ENCODE assay signal across 15 mouse cellular contexts in the genomic region with DNA sequence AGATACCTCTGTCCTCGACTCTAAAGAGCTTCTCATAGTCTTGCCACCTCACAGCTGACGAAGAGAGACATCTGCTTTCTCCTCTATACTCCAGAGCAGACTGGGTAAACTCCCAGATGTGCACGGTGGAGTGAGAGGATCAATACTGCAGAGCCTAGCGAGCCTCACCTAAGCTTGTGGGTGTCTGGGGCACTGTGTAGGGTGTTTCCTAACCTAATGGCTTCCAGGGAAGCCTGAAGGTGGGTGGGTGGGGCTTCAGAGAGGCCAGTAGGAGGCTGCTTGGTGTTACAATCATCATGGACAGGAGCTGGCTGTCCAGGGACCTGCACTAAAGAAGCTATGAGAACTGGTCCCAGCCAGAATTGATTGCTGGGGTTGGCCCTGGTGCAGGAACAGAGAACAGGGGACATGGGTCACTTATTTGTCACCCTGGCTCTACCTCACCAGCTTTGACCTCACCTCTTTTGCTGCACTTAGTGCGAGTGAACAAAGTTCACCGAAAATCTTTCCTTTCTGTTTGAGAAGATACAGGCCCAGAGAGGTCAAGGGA. TPM values are rescaled to one million over a fixed set of nuclear protein-coding genes. Genes with fewer than 3 reads are reported as not detected.
DNase-seq lines count a peak whose midpoint lies in the region; ATAC-seq lines count a peak whose summit lies in the region.
"Had no signal": no experiment of that assay in that cellular context is flagged by ENCODE, and none has a peak within 500 bp of the region (broad histone marks: within the 10 kb centered on the region; RNA-seq: fewer than 3 reads in every experiment).

No protein-coding gene starts in this region.

- H3K9me3 ChIP-seq in heart, embryonic 10.5 days, result no peaks in the 10 kb centered on the region
- no peaks in the 10 kb centered on the region for H3K9me3 ChIP-seq in liver, embryonic 12.5 days (replicated peaks)
- H3K9me3 ChIP-seq in liver, embryonic 11.5 days (ENCODE audit: control insufficient read depth, low read length), result no peaks in the 10 kb centered on the region
- no peaks in the 10 kb centered on the region for H3K9me3 ChIP-seq in intestine, embryonic 16.5 days (ENCODE audit: control insufficient read depth, low read length)
- H3K9me3 ChIP-seq in neural tube, embryonic 13.5 days, result no peaks in the 10 kb centered on the region

- H3K27me3 ChIP-seq in heart, embryonic 10.5 days (ENCODE audit: insufficient read depth, poor library complexity, severe bottlenecking), result peaks cover 100% of the 10 kb centered on the region
- peaks cover 91% of the 10 kb centered on the region for H3K27me3 ChIP-seq in liver, embryonic 12.5 days (replicated peaks)
- peaks cover 37% of the 10 kb centered on the region for H3K27me3 ChIP-seq in liver, embryonic 11.5 days (replicated peaks; ENCODE audit: control insufficient read depth, insufficient read depth, low read length)
- no peaks in the 10 kb centered on the region; the same call in 1 of the 2 replicates for H3K27me3 ChIP-seq in intestine, embryonic 16.5 days (replicated peaks; ENCODE audit: control insufficient read depth, insufficient read depth, low read length)
- peaks cover 19% of the 10 kb centered on the region for H3K27me3 ChIP-seq in neural tube, embryonic 13.5 days
- H3K27me3 ChIP-seq: CH12.LX had no signal

- DNase-seq in heart, embryonic 10.5 days (ENCODE audit: low spot score), result no peak
- no peak for DNase-seq in heart, adult 9 months (ENCODE audit: low spot score in 2 of 2)
- no peak for DNase-seq in liver, embryonic 11.5 days (ENCODE audit: low spot score)
- no peak for DNase-seq in layer of hippocampus, postnatal 36 days
- DNase-seq in left cerebral cortex, adult 18-20 months (ENCODE audit: low spot score in 2 of 2), result no peak
- DNase-seq: cerebellum, adult 9-11 months; embryo, embryonic 11 days; thymus, postnatal 25 days had no signal

- H3K4me1 ChIP-seq in heart, embryonic 10.5 days, result peaks cover 57% of the 10 kb centered on the region
- peaks cover 41% of the 10 kb centered on the region for H3K4me1 ChIP-seq in liver, embryonic 12.5 days
- peaks cover 26% of the 10 kb centered on the region for H3K4me1 ChIP-seq in liver, embryonic 11.5 days (replicated peaks; ENCODE audit: control insufficient read depth, insufficient read depth, low read length)
- H3K4me1 ChIP-seq in intestine, embryonic 16.5 days (ENCODE audit: control insufficient read depth, insufficient read depth, low read length), result peaks cover 21% of the 10 kb centered on the region
- H3K4me1 ChIP-seq in neural tube, embryonic 13.5 days (replicated peaks), result peaks cover 93% of the 10 kb centered on the region

- ATAC-seq in liver, embryonic 12.5 days, result peak; percentile 36
- ATAC-seq in liver, embryonic 11.5 days (replicated peaks; ENCODE audit: low FRiP score), result no peak
- peak; percentile 56 for ATAC-seq in intestine, embryonic 16.5 days
- ATAC-seq in neural tube, embryonic 13.5 days (ENCODE audit: low read depth), result no peak
- ATAC-seq: activated CD4-positive, CD25-positive, alpha-beta regulatory T cell, adult 4 months; midbrain, embryonic 16.5 days had no signal

- H3K9ac ChIP-seq in liver, embryonic 12.5 days, result no peak overlapping the region
- no peak overlapping the region for H3K9ac ChIP-seq in liver, embryonic 11.5 days (ENCODE audit: low read depth, low read length)
- H3K9ac ChIP-seq in intestine, embryonic 16.5 days (ENCODE audit: low read depth, low read length), result no peak overlapping the region
- H3K9ac ChIP-seq in neural tube, embryonic 13.5 days, result 0 out of 2 replicates have a peak overlapping the region, but pooled peaks have one; percentile 45

- peak overlapping the region; percentile 3; the same call in 1 of the 2 replicates for H3K27ac ChIP-seq in heart, embryonic 10.5 days
- H3K27ac ChIP-seq in liver, embryonic 12.5 days, result no peak overlapping the region
- H3K27ac ChIP-seq in liver, embryonic 11.5 days (ENCODE audit: low read depth, low read length), result no peak overlapping the region
- H3K27ac ChIP-seq in intestine, embryonic 16.5 days (ENCODE audit: low read length), result no peak overlapping the region
- H3K27ac ChIP-seq in neural tube, embryonic 13.5 days (replicated peaks), result peak overlapping the region; percentile 84; the same call in 1 of the 2 replicates
- H3K27ac ChIP-seq: layer of hippocampus, adult 2 months had no signal

- WGBS in heart, embryonic 10.5 days, result 59% methylated on average over 6 of the region's 6 CpGs
- whole genome bisulfite sequencing in liver, embryonic 12.5 days (ENCODE audit: insufficient replicate concordance), result 45% methylated on average over 6 of the region's 6 CpGs
- WGBS in liver, embryonic 11.5 days, result 53% methylated on average over 6 of the region's 6 CpGs
- WGBS in intestine, embryonic 16.5 days, result 47% methylated on average over 6 of the region's 6 CpGs
- WGBS in neural tube, embryonic 13.5 days, result 71% methylated on average over 6 of the region's 6 CpGs

- no peak overlapping the region for H3K4me3 ChIP-seq in heart, embryonic 10.5 days
- H3K4me3 ChIP-seq in liver, embryonic 12.5 days, result no peak overlapping the region
- no peak overlapping the region for H3K4me3 ChIP-seq in liver, embryonic 11.5 days (ENCODE audit: low read depth, low read length)
- no peak overlapping the region for H3K4me3 ChIP-seq in intestine, embryonic 16.5 days (ENCODE audit: low read length)
- no peak overlapping the region for H3K4me3 ChIP-seq in neural tube, embryonic 13.5 days
- H3K4me3 ChIP-seq: layer of hippocampus, adult 2 months had no signal

- H3K36me3 ChIP-seq in heart, embryonic 10.5 days, result no peaks in the 10 kb centered on the region
- no peaks in the 10 kb centered on the region for H3K36me3 ChIP-seq in liver, embryonic 12.5 days
- H3K36me3 ChIP-seq in liver, embryonic 11.5 days (ENCODE audit: control insufficient read depth, insufficient read depth, low read length), result no peaks in the 10 kb centered on the region
- H3K36me3 ChIP-seq in intestine, embryonic 16.5 days (ENCODE audit: control insufficient read depth, insufficient read depth, low read length), result no peaks in the 10 kb centered on the region
- H3K36me3 ChIP-seq in neural tube, embryonic 13.5 days, result no peaks in the 10 kb centered on the region

- H3K4me2 ChIP-seq in liver, embryonic 12.5 days, result no peak overlapping the region
- H3K4me2 ChIP-seq in liver, embryonic 11.5 days, result no peak overlapping the region
- H3K4me2 ChIP-seq in intestine, embryonic 16.5 days (ENCODE audit: low read depth, low read length), result no peak overlapping the region
- no peak overlapping the region for H3K4me2 ChIP-seq in neural tube, embryonic 13.5 days

RNA-seq across cellular contexts. Expression of a gene that starts 57.5 kb away (rescaled TPM):
- polyA plus RNA-seq in heart, embryonic 10.5 days (2016; fragmentation: Nextera tagmentation; extraction: Ambion mirVana), result 15.6 and 25.4 TPM in 2 replicates
- 7.7 and 8.2 TPM in 2 replicates for polyA plus RNA-seq in liver, embryonic 12.5 days (2016; fragmentation: Nextera tagmentation; extraction: Ambion mirVana)
- polyA plus RNA-seq in liver, embryonic 11.5 days (2014; fragmentation: Nextera tagmentation; extraction: Ambion mirVana), result 15.0 and 15.8 TPM in 2 replicates
- 15.9 and 18.8 TPM in 2 replicates for polyA plus RNA-seq in intestine, embryonic 16.5 days (2015; fragmentation: Nextera tagmentation; extraction: Ambion mirVana)
- polyA plus RNA-seq in neural tube, embryonic 13.5 days (2015; fragmentation: Nextera tagmentation; extraction: Ambion mirVana), result 31.1 and 33.7 TPM in 2 replicates
- 10 to 100 TPM; 51.5 to 53.2 TPM for total RNA-seq in layer of hippocampus, postnatal 36 days (2021)
- 10 to 100 TPM; 54.3 to 58.3 TPM for total RNA-seq in left cerebral cortex, adult 18-20 months (2021)

Comparison
In these comparisons a context has a peak if more than half of its experiments do, and no peak if none do; other contexts are left out.
1. ATAC-seq: peak in liver, embryonic 12.5 days (single experiment) and intestine, embryonic 16.5 days (single experiment); none in liver, embryonic 11.5 days (single experiment) and neural tube, embryonic 13.5 days (single experiment).
2. H3K27ac ChIP-seq: peak in heart, embryonic 10.5 days (single experiment) and neural tube, embryonic 13.5 days (single experiment); none in liver, embryonic 12.5 days (single experiment), liver, embryonic 11.5 days (single experiment) and intestine, embryonic 16.5 days (single experiment).